Mouse (Mus musculus): ENCODE measurements around the gene Mob3a. TPM values are rescaled to one million over a fixed set of nuclear protein-coding genes. Genes with fewer than 3 reads are reported as not detected.
A peak's percentile ranks its signal among the peaks of the same experiment; 100 is the strongest.

Mob3a gene
- total and polyA plus RNA-seq, 2 experiments from 2014 or later, result 45.9 to 57.8 TPM

- H3K9ac ChIP-seq, result no peak overlapping the region
- DNase-seq, result no peak
- no peak overlapping the region for H3K27ac ChIP-seq (ENCODE audit: low read depth, low read length)
- no peaks in the 10 kb centered on the region for H3K27me3 ChIP-seq (ENCODE audit: insufficient read depth, low read length)
- no peak for ATAC-seq
- peaks cover 43% of the 10 kb centered on the region for H3K36me3 ChIP-seq (ENCODE audit: insufficient read depth)
- H3K4me1 ChIP-seq (ENCODE audit: insufficient read depth), result no peaks in the 10 kb centered on the region
- no peak for TF ChIP-seq CTCF (IDR thresholded peaks at IDR 0.05; ENCODE audit: low read depth)
- no peak overlapping the region for H3K4me2 ChIP-seq (ENCODE audit: low read depth)
- H3K9me3 ChIP-seq (ENCODE audit: low read length), result no peaks in the 10 kb centered on the region
- H3K4me3 ChIP-seq (ENCODE audit: low read depth, low read length), result no peak overlapping the region
- 91% methylated on average over 13 of the region's 13 CpGs for WGBS
Observed at GRCm38 (mm10) chr10:80694159-80694938, 7.4 kb downstream of the Mob3a start.

GRCm38 (mm10) chr10:80693401-80694045 lies 8.3 kb downstream of the Mob3a start:
- 88% methylated on average over 12 of the region's 12 CpGs for WGBS
- no peak overlapping the region for H3K9ac ChIP-seq
- no peak for TF ChIP-seq CTCF (IDR thresholded peaks at IDR 0.05; ENCODE audit: low read depth)
- H3K4me2 ChIP-seq (ENCODE audit: low read depth), result no peak overlapping the region
- DNase-seq (no peak), ATAC-seq (no peak)
- H3K36me3 ChIP-seq (ENCODE audit: insufficient read depth), result peaks cover 51% of the 10 kb centered on the region
- H3K9me3 ChIP-seq (ENCODE audit: low read length), result no peaks in the 10 kb centered on the region
- H3K27ac ChIP-seq (ENCODE audit: low read depth, low read length), result no peak overlapping the region
- H3K27me3 ChIP-seq (ENCODE audit: insufficient read depth, low read length), result no peaks in the 10 kb centered on the region
- H3K4me1 ChIP-seq (ENCODE audit: insufficient read depth), result no peaks in the 10 kb centered on the region
- H3K4me3 ChIP-seq (ENCODE audit: low read depth, low read length), result no peak overlapping the region

- DNase-seq, result no peak
- H3K9me3 ChIP-seq (ENCODE audit: low read length), result no peaks in the 10 kb centered on the region
- no peak overlapping the region for H3K4me2 ChIP-seq (ENCODE audit: low read depth)
- no peaks in the 10 kb centered on the region for H3K4me1 ChIP-seq (ENCODE audit: insufficient read depth)
- no peak overlapping the region for H3K9ac ChIP-seq
- TF ChIP-seq CTCF (IDR thresholded peaks at IDR 0.05; ENCODE audit: low read depth), result no peak
- 78% methylated on average over 14 of the region's 14 CpGs for WGBS
- no peaks in the 10 kb centered on the region for H3K27me3 ChIP-seq (ENCODE audit: insufficient read depth, low read length)
- peaks cover 54% of the 10 kb centered on the region for H3K36me3 ChIP-seq (ENCODE audit: insufficient read depth)
- H3K27ac ChIP-seq (ENCODE audit: low read depth, low read length), result no peak overlapping the region
- no peak for ATAC-seq
- H3K4me3 ChIP-seq (ENCODE audit: low read depth, low read length), result no peak overlapping the region
Observed at GRCm38 (mm10) chr10:80692249-80693165, 9.3 kb downstream of the Mob3a start.

GRCm38 (mm10) chr10:80687850-80688249 lies 13.9 kb downstream of the Mob3a start:
- Histone ChIP-seq H3K4me1 (ENCODE audit: insufficient read depth) (no peaks in the 10 kb centered on the region), H3K27me3 (ENCODE audit: insufficient read depth, low read length) (no peaks in the 10 kb centered on the region), H3K9ac (no peak overlapping the region), H3K27ac (ENCODE audit: low read depth, low read length) (no peak overlapping the region), H3K9me3 (ENCODE audit: low read length) (no peaks in the 10 kb centered on the region), H3K4me3 (ENCODE audit: low read depth, low read length) (no peak overlapping the region), H3K36me3 (ENCODE audit: insufficient read depth) (peaks cover 83% of the 10 kb centered on the region), H3K4me2 (ENCODE audit: low read depth) (no peak overlapping the region)
- WGBS, result 26% methylated on average over 5 of the region's 5 CpGs
- peak; percentile 69 for DNase-seq
- peak; percentile 74 for TF ChIP-seq CTCF (IDR thresholded peaks at IDR 0.05; ENCODE audit: low read depth)
- ATAC-seq, result peak; percentile 83

GRCm38 (mm10) chr10:80686617-80687016 lies 15.2 kb downstream of the Mob3a start:
- WGBS, result 98% methylated on average over 3 of the region's 3 CpGs
- Histone ChIP-seq H3K27me3 (ENCODE audit: insufficient read depth, low read length) (no peaks in the 10 kb centered on the region), H3K4me1 (ENCODE audit: insufficient read depth) (no peaks in the 10 kb centered on the region), H3K4me3 (ENCODE audit: low read depth, low read length) (no peak overlapping the region), H3K4me2 (ENCODE audit: low read depth) (no peak overlapping the region), H3K27ac (ENCODE audit: low read depth, low read length) (no peak overlapping the region), H3K36me3 (ENCODE audit: insufficient read depth) (peaks cover 76% of the 10 kb centered on the region), H3K9ac (no peak overlapping the region), H3K9me3 (ENCODE audit: low read length) (no peaks in the 10 kb centered on the region)
- DNase-seq, result no peak
- no peak for ATAC-seq
- TF ChIP-seq CTCF (IDR thresholded peaks at IDR 0.05; ENCODE audit: low read depth), result no peak

DNA sequence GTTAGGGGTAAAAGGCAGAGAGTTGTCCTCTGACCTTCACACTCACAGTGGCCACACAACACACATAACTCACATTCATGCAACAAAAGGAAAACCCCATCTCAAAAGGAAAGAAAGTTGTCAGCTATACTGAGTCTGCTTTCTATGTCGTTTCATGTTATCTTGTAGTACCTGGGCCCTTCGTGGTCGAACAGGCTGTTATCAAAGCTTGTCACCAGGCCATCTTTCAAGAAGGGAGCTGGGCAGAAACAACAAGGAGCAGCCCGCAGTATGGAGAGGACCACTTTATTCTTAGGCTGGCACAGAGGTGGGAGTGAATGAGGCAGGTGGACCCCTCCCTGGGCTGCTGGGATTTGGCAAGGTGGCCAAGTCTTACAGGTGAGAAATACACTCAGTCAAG lies 16.8 kb downstream of the Mob3a start:
- no peak overlapping the region for H3K4me2 ChIP-seq (ENCODE audit: low read depth)
- H3K9ac ChIP-seq, result no peak overlapping the region
- ATAC-seq (no peak), DNase-seq (no peak)
- no peaks in the 10 kb centered on the region for H3K27me3 ChIP-seq (ENCODE audit: insufficient read depth, low read length)
- H3K4me3 ChIP-seq (ENCODE audit: low read depth, low read length), result no peak overlapping the region
- peaks cover 63% of the 10 kb centered on the region for H3K36me3 ChIP-seq (ENCODE audit: insufficient read depth)
- H3K9me3 ChIP-seq (ENCODE audit: low read length), result no peaks in the 10 kb centered on the region
- WGBS, result 92% methylated on average over 4 of the region's 4 CpGs
- no peak overlapping the region for H3K27ac ChIP-seq (ENCODE audit: low read depth, low read length)
- no peaks in the 10 kb centered on the region for H3K4me1 ChIP-seq (ENCODE audit: insufficient read depth)
- no peak for TF ChIP-seq CTCF (IDR thresholded peaks at IDR 0.05; ENCODE audit: low read depth)

All from forebrain, postnatal 0 days (tissue).